Mouse (Mus musculus) MN1 (cell line): Measurements from ENCODE around the gene Snw1.
"Not testable (repeated sequence)": the region's sequence is repeated elsewhere in the genome, so short reads cannot be mapped to it uniquely, and the experiment has no call there.

Experiments
- DNase-seq: peaks from one replicate; pipeline ENCODE4 v3.0.0-alpha.2; 2016; ENCODE audit warnings: low spot score

Snw1 gene

DNA sequence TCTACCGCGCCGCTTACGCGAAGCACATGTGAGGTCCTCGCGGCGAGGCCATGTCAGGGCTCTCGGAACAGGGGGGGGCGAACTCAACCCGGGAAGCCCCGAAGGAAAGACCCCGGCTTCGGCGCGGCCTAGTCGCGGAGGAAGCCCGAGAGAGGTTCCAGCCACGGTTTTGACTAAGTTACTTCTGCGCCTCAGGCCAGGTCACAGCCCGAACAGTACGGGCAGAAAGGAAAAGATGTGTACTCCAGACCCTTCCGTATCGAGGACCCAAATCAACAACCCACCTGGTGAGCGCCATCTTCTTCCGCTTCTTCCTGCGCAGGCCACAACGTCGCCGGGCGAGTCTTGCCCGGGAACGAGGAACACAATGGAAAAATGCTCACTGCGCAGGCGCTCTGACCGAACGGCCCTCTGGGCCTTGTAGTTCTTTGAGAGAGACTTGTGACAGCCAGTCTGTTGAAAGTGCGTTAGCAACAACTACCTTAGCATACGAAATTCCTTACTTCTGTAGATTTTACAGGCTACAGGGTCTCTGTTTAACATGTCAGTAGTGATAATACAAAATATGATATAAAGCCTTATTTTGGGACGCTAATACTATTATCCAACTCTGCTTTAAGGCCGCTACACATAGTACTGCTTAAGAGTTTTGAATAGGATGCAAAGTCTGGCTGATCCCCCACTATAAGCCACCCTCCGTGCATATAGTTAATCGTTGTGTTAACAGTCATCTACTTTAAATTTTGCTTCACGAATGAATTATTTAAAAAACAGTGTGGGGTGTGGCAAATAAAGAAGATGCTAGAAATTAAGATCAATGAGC is at the start of gene Snw1:
TSS of gene Snw1 (minus strand) at position 311 of the 823 bp plus-strand sequence.
- DNase-seq = peak; percentile 94

DNA sequence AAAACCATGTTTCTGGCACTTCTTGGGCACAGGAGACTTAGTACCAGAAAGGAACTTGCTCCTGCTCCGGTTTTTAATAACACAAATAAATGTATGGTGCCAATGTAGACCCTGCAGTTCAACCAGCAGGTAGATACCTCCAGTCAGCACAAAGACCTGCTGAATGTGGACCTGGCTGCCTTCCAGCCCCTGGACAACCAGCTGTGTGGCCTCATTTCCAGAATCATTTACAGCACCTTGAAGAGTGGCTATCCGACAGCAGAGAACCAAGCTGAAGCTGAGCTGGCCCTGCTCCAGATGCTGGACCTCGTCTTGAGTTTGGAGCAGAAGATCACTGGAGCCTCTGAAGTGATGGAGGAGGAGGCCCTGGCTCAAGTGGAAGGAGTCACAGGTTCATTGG is 47.5 kb upstream of the Snw1 start:
- DNase-seq = not testable (repeated sequence)

DNA sequence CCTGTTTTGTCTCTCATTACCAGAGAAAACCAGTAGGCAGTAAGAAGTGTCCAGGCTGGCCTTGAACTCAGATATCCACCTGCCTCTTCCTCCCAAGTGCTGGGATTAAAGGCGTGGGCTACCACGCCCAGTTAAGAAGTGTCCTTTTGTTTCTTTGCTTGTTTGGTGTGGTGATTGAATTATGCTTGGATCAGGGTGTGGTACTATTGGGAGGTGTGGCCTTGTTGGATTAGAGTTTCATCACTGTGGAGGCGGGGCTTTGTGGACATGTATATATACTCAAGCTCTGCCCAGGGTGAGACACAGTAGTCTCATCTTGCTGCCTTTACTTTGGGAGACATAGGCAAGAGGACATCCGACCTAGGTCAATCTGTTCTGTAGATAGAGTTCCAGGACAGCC is 41.9 kb upstream of the Snw1 start, which contains the start of gene Gm8300:
TSS of gene Gm8300 (plus strand) at position 301 of the 400 bp plus-strand sequence.
- not testable (repeated sequence) for DNase-seq

DNA sequence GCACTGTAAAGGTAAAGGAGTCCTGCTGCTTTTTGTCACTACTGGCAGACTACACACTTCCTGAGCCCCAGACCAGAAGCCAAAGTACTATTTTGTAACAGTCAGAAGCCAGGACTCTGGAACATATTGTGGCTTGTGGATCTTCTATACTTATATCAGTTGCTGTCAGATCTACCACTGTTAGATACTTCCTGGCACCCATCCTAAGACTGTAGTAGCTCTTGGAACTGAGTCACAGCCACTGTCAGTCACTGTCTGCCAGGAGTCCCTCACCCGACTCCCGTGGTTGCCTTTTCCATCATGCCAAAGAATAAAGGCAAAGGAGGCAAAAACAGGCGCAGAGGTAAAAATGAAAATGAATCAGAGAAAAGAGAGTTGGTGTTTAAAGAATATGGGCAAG is 22.3 kb upstream of the Snw1 start, which contains the start of gene Gm5788:
TSS of gene Gm5788 (plus strand) at position 301 of the 400 bp plus-strand sequence.
- DNase-seq = not testable (repeated sequence)

DNA sequence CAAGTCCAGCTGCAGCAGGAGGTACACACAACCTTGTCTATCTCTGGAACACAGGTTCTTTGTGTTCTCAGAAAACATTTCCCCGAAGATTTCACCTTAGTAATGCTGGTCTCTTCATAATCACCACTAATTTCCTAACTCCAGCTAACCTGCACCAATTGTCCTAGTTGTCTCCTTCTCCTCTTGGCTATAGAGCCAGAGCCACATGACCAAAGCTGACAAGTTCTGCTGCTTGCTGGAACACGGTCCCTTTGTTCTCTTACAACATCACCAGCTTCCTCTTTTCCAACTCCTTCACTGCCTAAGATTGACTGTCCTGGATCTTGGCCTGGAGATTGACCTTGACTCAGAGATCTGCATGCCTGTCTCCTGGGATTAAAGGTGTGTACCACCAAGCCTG is 16.6 kb upstream of the Snw1 start:
- not testable (repeated sequence) for DNase-seq

DNA sequence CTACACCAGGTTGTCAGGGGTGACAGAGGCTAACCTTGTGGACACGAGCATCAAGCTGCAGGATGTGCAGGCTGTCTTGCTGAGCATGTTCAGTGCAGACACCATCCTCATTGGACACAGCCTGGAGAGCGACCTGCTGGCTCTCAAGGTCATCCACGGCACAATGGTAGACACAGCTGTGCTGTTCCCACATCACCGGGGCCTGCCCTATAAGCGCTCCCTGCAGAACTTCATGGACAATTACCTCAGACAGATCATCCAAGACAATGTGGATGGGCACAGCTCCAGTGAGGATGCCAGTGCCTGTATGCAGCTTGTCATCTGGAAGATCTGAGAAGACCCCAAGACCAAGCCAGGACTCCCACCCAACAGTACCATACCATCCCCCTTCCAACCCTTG is 10.4 kb upstream of the Snw1 start:
- not testable (repeated sequence) for DNase-seq

DNA sequence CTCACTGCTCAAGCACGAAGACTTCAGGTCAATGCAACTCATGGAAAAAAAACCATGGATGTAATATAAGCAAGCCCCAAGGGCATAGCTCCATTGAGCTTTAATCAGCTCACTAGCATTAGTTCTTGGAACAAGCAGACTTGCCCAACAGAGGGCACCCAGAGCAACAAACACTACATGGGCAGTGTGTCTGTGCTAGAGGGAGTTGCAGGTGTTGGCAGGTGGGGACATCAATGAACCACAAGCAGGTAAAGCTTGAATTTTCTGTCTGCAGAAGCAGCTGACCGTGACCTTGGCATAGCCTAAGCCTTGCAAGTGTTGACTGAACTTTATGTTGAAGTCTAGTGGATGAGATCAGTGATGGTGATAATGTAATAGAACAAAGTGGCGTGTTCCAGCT is 2.7 kb upstream of the Snw1 start:
- no peak for DNase-seq

DNA sequence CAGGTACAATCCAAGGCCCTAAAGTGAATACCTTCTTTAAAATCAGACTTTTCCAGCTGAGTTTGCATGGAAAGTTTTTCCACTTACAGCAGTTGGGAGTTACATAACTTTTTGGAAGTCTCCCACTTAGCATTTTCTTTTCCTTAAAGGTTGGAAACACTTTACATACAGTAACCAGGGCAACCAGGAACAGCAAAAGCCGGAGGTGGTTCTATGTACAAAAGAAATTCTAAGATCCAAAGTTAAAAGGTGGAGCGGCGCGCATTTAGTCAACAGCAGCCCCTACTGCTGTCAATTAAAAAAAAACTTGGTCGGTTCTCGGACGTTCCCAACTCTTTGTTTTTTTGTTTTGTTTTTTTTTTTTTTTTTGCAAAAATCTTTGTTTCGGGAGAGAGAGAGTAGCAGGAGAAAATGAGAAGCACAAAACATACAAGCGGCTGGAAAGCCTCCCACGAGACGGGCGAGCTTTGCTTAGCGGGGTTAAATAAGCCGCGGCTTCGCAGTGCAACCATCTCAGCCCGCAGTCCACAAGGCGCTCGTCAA is 582 bp downstream of the Snw1 start:
- no peak for DNase-seq

DNA sequence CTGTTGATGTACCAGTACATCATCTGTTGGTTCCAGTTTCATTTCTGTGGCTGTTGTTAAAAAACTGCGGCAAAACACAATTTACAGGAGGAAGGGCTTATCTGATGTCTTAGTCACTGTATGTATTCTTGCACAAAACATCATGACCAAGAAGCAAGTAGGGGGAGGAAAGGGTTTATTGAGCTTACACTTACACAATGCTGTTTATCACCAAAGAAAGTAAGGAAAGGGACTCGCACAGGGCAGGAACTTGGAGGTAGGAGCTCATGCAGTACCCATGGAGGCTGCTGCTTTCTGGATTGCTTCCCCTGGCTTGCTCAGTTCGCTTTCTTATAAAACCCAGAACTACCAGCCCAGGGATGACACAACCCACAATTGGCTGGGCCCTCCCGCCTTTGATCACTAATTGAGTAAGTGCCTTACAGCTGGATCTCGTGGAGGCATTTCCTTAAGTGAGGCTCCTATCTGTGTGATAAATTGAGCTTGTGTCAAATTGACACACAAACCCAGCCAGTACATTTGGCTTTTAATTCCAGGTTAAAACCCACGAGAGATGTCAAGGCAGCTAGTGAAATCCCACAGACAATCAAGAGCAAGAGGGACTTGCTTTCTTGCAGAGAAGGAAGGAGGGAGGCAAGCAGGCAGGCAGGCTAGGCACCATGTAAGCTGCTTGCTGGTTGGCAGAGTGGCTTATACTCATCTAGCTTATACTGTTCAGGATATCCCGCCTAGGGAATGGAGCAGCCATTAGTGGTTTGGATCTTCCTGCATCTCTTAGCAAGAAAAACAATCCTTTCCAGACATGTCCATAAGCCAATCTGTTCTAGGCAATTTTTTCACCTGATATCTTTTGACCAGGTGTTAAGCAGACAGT is 1.6 kb downstream of the Snw1 start:
- DNase-seq = peak; percentile 55

DNA sequence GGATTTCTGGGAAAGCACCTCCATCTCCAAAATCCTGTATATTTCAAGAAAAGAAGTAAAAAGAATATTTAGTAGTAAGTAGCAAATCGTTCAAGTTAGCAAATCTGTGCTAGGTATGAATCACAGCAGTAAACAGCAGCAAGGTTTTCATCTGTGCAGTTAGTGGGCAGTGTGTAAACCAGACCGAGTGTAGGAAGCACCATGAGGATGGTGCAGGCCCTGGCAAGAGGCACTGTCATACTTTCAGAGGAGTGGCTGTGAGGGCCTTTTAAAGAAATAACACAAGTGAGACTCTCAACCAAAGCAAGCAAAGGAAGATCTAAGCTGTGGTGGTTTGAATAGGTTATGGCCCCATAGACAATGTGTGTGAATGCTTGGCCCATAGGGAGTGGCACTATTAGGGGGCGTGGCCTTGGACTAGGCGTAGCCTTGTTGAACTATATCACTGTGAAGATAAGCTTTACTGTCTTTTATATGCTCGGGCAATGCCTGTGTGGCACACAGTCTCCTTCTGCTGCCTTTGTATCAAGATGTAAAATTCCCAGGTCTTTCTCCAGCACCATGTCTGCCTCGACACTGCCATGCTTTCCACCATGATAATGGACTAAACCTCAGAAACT is 7.3 kb downstream of the Snw1 start:
- no peak for DNase-seq

DNA sequence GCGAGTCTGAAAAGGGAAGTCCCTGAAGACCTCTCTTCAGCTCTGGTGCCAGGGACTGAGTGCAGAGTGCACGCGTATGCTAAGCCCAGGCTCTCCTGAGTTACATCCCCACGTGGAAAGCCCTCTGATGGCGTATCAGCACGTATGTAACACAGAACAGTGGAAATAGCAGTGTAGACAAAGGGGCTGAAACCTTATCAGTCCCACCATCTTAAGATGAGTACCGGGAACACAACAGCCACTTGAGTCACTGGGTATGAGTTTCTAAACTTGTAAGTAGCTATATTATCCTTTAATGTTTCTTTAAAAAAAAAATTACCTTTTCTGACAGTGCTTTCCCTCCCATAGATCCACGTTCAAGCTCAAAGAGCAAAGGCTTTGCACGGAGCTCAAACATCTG is 22.6 kb downstream of the Snw1 start:
- no peak for DNase-seq

DNA sequence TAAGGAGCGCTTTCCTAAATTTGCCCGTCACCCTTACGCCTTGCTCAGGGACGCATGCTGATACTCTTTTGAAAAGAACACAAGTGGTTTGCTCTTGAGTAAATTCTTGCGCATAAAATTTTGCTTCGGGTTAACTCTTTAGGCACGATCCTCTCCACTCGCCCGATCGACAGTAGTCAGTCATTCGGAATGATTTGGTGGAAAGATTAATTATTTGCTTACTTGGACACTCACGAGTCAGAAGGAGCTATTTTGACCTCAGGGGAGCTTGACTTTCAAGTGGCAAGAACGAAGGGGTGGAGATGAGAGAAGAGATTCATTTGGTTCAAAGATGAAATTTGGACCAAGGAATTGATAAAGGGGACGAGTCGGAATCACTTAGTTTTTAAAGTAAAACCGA is 27.9 kb downstream of the Snw1 start:
- DNase-seq = peak; percentile 13

DNA sequence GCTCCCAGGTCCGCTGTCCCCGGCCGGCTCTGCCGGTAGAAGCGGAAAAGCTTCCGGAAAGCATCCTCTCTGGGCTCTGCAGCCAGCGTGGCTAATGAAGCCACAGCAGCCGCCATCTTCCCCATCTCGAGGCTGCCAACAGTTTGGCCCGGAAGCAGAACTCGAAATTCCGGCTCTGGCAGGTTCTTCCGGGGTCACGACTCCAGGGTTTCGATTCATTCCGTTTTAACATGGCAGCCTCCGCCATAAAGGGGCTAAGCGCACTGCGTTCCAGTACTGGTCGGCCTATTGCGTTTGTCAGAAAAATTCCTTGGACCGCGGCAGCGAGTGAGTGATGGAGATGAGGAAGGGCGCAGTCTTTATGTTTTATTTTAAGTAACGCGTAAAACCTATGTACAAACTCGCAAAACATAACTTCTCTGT is 28.4 kb downstream of the Snw1 start, which contains the start of the genes Slirp and Alkbh1:
TSS of gene Slirp (plus strand) at position 197 of the 423 bp plus-strand sequence.
TSS of gene Alkbh1 (minus strand) at position 318 of the 423 bp plus-strand sequence.
- peak; percentile 89 for DNase-seq

DNA sequence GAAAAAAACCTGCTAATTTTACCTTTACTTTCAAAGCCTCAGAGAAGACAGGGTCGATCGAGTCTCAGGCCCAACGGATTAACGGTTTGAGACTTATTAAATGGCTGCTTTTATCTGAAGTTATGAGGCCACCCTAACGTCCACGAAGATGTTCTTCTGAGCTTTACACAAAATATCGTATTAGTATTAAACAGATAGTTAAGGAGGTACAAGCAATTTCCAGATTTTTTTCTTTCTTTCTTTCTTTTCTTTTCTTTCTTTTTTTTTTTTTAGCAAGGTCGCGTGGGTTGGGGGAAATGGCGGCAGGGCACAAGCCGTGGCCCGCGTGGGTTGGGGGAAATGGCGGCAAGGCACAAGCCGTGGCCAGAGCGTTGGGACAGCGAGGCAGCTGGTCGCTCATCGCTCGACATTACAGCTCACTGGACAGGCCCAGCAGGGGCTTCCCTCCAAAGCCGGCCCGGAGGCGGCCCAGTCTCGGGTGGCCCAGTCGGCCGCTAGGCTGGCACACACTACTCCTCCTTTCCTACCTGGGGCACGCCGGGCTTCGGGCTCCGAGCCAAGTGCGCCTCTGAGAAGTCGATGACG is 28.9 kb downstream of the Snw1 start:
- no peak for DNase-seq

DNA sequence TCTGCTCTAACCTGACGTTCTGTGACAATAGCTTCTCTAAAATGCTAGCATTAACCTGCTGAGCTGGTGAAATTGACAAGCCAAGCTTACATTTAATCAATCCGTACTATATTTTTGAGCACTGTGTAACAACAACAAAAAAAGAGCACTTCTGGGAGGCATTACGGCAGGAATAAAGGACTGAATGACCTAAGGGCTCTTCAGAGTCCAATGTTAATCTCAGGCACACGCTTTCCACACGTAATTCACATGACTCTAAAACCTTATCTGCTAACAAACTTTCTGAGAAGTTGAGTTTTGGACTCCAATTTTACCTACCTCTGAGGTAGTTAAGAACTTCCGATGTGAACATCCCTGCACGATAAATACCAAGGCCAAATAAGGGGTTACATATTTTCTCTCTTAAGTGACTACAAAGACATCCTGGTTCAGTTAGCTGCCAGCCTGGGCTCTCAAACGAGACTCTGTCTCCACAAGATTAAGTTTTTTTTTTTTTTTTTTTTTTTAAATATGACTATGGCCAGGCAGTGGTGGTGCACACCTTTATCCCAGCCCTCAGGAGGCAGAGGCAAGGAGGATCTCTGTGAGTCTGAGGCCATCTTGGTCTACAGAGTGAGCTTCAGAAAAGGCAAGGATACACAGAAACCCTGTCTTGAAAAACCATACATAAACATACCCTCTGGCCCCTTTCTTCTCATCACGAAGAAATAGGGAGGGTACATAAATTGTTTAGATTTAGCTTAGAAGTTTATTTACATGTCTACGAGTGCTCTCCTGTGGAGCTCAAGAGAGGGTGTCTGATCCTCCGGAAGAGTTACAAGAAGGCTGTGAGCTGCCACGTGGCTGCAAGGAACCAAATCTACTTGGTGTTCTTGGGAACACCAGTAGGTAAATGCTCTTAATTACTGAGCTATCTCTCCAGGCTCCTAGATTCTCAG is 29.6 kb downstream of the Snw1 start:
- DNase-seq = peak; percentile 17

DNA sequence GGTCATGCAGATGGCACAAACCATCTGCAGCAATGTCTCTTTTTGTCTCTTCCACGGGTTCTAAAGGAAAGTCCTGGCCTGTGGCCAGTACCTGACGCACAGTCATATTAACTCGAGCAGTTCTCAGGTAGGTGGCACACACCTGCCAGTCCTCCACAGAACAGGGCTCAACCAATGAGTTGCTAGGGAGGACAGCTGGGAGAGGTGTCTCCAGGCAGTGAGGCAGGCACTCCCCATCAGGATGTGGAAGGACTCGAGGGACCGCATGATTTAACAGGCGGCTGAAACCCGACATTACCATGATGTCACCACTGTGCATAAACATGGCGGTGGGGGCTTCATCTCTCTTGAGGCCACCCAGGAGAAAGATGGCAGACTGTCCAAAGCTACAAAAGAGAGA is 43.2 kb downstream of the Snw1 start:
- no peak for DNase-seq

DNA sequence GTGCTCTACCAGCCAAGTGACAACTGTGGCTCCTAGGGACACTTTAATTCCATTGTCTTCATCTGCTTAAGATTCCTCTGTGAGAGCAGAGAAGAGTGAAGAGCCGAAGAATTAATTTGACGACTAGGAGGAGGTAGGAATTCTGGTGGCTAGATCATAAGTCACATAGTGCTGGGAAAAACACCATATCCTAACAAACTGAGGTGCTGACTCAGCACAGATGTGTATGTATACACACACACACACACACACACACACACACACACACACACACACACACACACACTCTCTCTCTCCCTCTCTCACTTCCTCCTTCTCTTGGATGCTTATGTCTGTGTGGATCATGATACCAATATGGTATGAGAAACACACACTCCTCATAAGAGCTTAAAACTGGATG is 43.8 kb downstream of the Snw1 start:
- DNase-seq = no peak

DNA sequence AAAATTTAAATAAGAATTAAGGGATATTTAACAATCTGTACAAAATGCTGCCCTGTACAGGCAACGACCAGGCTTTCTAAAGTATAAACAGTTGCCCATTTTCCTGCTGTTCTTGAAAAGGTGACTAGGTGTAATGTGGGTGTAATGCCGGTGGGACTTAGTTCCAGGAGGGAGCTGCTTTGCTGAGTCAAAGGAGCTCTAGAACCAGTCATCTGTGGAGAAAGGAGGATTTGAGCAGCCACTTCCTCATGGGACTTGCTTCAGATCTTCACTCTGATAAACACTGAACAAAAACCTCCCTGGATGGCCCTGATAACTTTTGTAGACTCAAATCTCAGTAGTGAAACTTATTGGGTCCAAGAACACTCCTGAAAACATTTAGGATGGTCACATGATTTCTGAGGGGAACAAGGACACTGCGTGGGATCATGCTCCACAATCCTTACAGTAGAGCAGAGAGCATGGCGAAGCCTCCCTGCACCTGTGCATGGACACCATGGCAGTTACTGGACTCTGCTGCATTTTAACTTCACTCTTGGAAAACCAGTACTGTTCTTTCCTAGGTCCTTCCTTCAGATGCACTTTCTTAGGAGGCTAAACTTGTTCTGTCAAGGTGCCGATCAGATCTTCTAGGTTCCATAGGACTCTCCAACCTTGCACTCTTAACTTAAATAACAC is 45.6 kb downstream of the Snw1 start:
- DNase-seq = no peak

DNA sequence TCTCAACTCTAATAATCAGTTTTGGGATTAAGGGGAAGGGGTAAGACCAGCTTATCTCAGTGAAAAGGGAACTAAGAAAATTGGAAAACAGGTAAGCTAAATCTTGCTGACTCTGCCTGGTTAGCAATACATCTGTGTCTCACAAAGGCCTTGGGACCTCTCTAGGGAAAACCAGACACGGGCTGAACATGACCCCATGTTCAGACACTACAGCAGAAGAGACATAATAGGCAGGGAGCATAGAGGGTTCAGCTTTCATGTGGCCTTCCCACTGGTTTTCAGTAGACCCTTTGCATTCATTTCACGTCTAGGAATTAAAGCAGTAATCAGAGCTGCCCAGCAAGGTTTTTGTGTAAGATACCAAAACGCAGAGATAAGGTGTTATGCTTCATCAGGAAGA is 47.6 kb downstream of the Snw1 start:
- no peak for DNase-seq

DNA sequence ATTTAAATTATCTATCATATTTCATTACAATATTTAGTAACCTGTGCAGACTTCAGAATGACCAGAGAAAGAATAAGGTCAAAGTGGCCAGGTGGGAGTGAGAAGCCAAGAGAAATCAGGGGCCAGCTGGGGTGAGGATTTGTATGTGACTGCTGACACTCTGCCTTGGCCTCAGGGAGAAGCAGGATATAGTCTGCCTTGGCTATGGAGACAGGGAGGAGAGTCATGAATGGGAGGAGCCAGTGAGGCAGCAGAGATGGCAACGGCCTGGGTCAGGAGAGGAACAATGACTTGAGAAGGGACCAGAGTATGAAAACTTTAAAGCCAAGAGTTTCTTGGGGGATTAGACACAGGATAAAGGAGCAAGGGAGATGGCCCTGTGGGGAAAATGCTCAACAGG is 48.4 kb downstream of the Snw1 start:
- no peak for DNase-seq
